Mouse (Mus musculus) thymus, postnatal 10 days (tissue): ENCODE results near the gene Cfap206.

Source experiments
- DNase-seq, 2 experiments: peaks; one replicate each; pipeline ENCODE4 v3.0.0; 2021; ENCODE audit warnings: low spot score in 2 of 2

The Cfap206 gene

DNA sequence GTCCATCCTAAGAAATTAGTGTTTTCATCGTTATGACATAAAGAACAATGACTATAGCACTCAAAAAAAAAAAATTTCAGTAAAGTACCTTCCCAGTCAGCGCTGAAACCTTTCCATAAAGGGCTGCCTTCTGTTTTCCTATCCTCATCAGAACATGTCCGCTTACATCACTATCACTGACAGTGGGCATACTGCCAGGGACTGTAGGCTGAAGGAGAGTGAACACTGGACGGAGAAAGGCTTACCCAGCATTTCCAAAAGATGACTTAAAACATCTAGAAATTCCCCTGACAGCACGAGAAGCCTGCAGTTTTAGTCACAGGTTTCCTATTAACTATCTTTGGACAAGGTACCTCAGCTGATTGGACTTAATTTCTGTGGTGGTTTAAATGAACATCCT, 56.3 kb downstream of the Cfap206 start:
- no peak for DNase-seq

DNA sequence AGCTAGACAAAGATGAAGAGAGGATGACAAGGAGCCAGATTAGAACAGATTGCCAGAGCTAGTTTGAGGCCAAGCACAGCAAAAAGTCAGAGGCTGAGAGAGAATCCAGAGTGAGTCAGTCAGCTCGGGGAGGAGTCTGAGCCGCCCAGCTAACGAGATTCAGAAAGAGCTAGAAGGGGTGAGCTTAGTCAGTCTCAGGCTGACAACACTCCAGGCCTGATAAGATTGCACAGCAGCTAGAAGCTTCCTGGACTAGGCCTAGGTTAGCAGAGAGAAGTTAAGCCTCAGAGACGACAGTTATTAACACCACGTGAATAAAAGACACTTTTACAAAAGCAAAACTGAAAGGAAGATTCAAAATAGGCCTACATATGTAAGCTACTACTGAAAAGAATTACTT, 62.1 kb downstream of the Cfap206 start:
- DNase-seq, result no peak

- DNase-seq, result no peak
These were observed 68.1 kb downstream of the Cfap206 start for GRCm38 (mm10) chr4:34661927-34662326.

DNA sequence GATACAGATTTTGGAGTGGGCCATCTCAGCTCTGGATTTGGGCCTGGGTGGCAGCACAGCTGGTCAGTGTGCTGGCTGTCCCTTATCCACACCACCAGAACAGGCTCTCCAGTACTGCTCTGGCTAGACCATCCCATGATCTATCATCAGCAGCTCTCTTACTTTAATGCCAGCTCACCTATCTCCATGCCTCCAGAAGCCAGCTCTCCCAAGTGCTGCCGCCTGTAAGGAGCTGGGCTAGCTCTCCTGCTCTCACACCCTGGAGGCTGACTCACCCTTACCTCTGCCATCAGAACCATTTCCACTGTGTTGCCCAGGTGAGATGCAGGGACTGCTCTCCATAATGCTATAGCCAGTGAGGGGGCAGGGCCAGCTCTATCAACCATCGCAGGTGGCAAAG, 68.5 kb downstream of the Cfap206 start:
- no peak for DNase-seq

- no peak for DNase-seq
These were observed 71.0 kb downstream of the Cfap206 start for GRCm38 (mm10) chr4:34659012-34659411.

DNA sequence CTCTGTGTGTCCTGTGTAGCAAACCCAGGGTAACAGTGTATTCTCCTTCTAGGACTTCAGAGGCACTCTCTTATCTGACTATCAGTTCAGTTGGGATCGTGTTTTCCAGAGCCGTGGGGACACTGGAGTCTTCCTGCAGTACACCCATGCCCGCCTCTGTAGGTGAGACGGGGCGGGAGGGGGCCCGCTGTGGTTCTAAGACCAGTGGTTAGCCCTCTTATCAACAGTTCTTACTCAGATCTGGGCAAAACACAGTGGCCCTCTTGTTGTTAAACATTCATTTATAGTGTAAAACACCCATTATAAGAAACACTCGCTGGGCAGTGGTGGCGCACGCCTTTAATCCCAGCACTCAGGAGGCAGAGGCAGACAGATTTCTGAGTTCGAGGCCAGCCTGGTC, 73.9 kb downstream of the Cfap206 start:
- no peak for DNase-seq

DNA sequence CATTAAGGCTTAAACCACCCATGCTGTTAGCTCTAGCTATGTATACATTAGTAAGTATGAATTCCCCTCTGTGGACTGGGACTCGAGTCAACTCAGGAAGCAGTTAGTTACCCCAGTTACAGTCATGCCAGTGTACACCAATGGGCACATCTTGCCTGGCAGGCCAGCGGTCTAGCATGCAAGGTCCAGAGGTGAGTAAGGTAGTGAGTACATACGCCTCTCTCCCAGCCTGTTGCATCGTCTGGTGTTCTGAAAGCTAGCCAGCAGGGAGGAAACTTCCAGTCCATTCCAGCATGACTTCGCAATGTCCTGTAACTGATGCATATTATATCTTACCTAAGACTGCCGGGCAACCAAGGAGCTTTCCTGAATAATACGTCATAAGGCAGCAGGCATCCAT, 76.8 kb downstream of the Cfap206 start:
- no peak for DNase-seq

GRCm38 (mm10) chr4:34644779-34645178, 85.2 kb downstream of the Cfap206 start:
- no peak for DNase-seq

DNA sequence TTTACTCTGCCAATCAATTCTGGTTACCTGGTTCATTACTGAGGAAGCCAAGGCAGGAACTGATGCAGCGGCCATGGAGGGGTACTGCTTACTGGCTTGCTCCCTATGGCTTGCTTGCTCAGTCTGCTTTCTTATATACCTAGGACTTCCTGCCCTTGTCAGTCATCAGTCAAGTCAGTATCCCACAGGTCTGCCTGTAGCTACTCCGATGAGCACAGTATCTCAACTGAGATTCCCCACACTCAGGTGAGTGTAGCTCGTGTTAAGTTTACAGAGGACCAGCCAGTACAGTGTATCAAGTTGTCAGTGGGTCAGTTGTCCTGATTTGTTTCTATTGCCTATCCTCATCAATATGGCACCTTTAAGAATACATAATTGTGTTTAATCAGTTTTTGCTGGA, 89.3 kb downstream of the Cfap206 start:
- no peak for DNase-seq

DNA sequence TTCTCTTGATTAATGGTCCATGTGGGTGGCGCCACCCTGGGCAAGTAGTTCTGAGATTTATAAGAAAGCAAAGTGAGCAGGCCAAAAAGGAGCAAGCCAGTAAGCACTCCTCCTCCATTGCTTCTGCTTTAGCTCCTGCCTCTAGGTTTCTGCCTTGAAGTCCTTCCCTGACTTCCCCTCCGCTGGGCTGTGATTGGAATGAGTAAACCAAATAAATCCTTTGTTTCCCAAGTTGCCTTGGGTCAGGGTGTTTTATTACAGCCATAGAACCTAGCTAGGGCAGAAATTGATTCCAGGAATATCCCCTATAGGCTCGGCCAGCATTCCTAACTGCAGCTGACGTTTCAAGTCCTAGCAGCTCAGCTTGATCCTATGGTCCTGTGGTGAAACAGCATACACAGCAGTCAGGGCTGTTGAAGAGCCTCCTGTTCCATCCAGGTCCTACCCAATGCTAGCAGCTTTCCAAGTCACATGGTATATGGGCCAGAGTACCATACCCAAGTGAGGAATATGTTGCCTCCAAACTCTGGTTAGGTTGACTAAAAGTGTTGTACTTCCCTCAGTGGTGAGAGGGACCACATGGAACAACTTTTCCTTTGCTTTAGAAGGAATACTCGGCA, 90.2 kb downstream of the Cfap206 start:
- DNase-seq, result no peak
